Mouse (Mus musculus): ENCODE measurements around the gene Abcg8.

Abcg8 gene

DNA sequence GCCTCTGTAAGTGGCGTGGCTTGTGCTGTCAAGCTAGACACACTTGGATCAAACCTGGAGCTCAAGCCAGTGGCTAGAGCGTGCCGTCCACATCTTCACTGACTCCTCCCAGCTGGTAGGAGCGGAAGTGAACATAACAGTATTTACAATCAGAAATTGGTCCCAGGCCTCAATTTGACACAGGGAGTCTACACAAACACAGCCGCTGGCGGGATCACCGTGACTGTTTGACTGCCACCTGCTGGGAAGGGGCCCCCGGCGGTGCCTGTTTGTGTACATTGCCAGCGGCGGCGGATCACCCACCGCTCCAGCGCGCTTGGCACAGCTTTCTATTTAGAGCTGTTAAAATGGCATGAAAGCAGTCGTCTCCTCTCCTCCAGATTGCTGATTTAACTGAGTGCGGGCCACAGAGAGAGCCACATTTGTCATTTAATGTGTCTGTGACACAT is 33.3 kb downstream of the Abcg8 start:
- DNase-seq (ENCODE audit: low spot score in 2 of 2): no peak

DNA sequence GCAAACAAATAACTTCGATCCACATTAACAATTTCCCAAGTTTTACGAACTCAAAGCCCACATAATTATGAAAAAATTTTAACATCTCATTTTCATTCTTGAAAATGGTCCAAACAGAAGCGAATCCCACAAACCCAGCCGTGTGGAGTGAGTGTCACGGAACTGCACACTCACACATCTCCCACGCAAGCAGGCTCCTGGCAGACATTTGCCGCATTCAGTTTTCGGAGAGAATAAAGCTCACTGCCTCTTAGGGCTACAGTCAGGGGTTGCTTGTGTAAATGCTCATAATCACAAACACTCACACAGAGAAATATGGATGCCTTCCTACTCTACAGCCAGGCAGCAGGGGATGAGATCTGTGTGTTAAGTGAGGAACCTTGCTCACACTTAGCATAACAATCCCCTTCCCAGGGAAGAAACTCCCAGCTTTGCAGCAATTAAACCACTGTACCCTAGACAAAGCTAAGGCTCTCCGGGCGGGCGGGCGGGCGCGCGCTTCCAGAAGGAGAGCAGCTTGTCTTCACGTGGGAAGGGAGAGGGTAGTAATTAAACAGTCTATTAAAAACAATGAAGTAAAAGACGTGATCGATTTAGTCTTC is 37.6 kb downstream of the Abcg8 start:
- DNase-seq (ENCODE audit: low spot score in 2 of 2): no peak

DNA sequence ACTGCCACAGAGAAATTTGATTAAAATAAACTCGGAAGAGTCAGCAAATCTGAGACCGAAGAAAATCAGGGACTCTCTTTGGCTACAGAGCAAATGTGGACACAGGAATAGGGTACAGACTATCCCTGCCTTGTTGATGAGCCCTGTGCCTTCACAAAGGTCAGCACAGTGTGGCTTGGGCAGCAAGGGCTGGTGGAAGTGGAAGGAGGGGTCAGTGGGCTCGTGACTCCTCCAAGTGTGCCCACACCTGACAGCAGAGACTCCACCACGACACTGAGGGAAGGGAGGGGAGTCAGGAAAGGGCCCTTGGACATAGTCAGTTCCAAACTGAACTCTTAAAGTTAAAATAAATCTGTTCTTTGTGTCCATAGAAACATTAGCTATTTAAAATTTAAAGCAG is 38.8 kb downstream of the Abcg8 start:
- no peak for DNase-seq (ENCODE audit: low spot score in 2 of 2)

DNA sequence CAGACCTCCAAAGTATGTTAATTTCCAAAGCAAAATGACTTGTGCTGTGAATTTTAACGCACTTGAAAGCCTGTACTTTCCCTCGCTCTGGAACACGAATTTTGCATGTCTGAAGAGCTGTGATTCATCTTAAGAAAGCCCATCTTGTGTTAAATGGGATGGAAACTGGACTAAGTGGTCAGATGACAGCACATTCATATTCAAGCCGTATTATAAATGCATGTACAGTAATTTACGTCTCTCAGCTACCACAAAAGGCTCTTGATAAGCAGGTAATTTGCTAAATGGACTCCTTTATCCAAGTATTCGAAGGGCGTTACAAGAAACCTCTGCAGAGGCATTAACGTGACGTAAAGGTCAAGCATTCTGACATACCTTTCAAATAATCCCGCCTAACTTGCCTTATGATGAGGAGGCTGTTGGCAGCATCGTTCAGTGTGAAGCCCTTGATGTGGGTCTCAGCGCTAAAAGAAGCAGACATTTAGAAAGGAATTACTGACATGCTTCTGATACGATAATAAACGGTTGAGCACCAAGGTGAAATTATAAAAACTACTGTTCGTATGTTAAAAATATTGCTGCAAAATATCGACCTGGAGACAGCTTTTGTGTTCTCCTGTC is 40.3 kb downstream of the Abcg8 start:
- DNase-seq (ENCODE audit: low spot score in 2 of 2): no peak

DNA sequence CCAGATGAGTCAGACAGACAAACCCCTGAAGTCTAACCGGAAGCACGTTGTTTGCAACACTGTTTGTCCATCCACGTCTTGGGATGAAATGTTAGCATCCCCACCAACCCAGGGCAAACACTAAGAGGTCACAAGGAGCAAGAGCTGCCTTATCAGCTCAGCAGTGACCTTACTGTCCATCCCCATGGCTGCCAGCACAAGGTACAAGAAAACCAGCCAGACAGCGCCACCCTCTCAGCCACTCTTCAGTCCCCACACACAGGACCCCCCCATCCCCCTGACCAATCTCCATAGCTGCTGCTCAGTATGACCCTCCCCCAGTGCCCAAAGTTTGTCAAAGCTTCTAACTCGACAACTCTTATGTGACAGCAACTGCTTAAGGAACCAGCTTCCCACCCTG is 41.3 kb downstream of the Abcg8 start:
- DNase-seq (ENCODE audit: low spot score in 2 of 2): no peak

DNA sequence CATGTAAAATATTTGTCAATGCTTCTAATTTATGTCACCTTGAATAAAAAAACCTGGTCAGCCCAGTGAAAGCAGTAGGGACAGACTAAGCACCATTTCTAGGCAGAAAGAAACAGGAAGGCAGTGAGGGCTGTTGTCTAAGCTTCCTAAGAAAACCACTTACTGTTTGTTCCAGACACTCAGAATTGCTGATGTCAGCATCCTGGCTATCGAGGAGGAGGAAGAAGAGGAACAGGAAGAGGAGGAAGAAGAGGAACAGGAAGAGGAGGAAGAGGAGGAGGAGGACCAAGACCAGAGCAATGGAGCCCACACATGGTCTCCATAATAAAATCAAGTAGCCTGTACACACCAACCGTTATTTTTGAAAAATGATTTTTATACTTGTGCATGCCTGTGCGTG is 43.0 kb downstream of the Abcg8 start:
- no peak for DNase-seq (ENCODE audit: low spot score in 2 of 2)

DNA sequence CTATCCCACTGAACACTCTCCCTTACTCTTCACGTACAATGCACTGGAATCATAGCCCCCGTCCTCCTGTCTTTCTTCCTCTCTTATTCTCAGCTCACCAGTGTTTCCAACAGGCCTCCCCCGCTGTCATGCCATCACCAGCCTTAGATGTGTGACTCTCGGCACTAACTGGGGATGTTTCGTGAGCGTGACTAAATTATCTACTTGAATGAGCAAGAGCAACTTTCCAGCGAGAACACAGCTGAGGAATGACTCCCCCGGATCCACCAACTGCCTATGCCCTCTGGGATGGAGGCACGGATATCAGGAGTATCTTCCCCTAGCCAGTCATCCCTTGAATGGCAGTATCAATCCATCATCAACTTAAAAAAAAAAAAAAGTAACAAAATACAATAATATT is 47.9 kb downstream of the Abcg8 start:
- no peak for DNase-seq (ENCODE audit: low spot score in 2 of 2)

DNA sequence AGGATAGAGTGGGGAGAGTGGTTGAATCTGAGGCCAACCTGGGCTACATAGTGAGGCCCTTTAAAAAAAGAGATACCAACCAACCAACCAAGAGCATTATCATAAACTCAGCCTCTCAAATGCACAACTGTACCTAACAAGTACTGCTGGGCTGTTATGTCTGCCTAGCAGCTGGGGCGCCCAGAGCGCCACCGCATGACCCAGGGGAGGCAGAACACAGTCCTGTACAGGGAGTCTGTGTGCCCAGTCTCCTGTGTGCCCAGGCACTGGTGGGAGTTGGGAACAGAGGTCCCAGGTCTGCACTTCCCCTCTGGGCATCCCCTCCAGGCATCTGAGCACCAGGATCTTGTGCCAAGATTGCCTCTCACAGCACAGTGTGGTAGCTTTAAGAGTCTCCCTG is 49.1 kb downstream of the Abcg8 start:
- DNase-seq (ENCODE audit: low spot score in 2 of 2): no peak

DNA sequence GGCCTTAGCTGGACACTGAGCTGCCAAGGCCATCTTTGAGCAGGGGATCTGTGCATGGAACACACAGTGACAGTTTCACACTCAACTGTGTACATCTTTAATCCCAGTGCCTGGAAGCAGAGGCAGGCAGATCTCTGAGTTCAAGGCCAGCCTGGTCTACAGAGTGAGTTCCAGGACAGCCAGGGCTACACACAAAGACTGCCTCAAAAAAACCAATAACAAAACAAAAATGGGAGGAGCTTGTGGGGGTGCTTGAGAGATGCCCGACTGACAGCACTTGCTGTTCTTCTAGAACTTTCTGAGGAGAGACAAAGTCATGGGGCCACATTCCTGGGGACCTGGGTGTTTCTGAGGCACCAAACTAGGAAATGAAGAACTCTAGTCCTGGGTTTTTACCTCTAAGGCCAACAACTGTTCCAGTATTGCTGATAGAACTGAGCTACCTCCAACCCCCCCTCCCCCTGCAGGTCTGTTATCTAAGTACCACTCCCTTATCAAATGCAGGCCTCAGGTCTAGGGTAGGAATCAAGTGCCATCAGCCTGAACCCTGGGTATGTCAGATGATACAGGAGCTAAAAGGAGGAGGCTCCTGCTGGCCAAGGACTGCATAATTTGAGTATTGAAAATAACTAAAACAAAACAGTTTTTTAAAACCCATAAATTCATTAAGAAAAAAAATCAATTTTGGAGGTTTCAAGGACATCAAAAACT is 52.3 kb downstream of the Abcg8 start:
- no peak for DNase-seq (ENCODE audit: low spot score in 2 of 2)

DNA sequence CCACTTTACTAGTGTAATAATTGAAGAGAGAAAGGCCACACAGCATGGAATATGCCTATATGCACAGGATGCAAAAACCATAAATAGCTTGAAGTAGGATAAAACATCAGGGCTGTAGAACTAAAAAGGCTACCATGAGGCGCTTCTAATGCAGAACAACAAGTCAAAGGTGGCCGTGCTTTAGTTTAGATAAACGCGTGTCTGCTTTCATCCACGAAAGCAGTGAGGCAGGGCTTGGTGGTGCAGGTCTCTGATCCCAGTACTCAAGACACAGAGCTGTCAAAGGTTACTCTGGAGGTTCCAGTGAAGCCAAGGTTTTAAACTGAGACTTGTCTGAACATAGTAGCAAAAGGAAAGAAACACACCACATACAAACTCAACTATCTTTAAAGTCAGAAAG is 53.0 kb downstream of the Abcg8 start:
- DNase-seq (ENCODE audit: low spot score in 2 of 2): no peak

DNA sequence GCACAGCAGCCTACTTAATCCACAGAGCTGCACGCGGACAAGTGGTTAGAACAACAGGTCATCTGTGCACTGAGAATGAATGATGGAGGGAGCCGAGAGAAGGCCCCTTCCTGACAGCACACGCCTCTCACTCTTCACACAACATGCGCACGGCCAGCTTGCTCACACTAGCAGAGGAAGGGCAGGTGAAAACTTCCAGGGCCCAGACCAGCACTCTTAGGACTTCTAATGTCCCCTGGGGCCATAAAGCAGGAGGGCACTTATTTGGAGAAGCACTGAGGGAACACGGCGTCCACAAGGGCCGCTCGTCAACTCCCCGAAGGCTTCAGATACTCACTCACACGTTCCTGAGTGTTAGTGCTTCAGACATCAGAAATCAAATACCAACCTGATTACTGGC is 55.3 kb downstream of the Abcg8 start:
- DNase-seq (ENCODE audit: low spot score in 2 of 2): no peak

DNA sequence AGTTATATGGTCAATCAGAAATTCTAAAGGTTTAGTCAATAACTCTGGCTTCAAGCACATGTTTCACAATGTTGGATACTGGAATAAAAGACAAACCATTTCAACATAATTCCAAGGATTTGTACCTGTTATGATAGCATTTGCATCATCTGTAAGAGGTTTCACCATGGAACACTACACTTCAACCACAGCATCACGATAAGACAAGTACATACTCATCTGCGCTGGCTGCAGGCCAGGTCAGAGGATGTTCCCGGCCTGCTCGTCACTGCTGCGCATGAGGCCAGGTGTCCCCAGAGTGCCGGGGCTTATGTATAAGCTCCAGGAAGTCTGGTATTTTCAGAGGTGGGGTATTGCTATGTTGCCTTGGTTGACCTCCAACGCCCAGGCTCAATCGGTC is 56.5 kb downstream of the Abcg8 start:
- DNase-seq (ENCODE audit: low spot score in 2 of 2): no peak

DNA sequence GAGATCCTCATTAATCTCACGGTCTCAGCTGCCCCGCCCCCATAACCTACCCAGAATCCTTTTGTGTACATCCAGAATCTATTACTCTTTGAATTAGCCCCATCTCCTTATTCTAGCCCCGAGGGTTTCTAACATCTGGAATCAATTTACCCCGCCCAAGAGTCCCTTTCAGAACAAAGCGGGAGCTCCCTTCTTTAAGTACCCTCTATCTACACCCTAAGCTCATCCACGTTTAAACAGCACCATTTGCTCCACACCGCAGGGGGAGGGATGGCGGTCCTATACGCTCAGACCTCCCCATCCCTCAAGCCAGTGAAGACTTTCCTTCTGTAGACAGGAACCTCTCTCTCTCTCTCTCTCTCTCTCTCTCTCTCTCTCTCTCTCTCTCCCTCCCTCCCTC is 60.6 kb downstream of the Abcg8 start:
- DNase-seq (ENCODE audit: low spot score in 2 of 2): no peak

DNA sequence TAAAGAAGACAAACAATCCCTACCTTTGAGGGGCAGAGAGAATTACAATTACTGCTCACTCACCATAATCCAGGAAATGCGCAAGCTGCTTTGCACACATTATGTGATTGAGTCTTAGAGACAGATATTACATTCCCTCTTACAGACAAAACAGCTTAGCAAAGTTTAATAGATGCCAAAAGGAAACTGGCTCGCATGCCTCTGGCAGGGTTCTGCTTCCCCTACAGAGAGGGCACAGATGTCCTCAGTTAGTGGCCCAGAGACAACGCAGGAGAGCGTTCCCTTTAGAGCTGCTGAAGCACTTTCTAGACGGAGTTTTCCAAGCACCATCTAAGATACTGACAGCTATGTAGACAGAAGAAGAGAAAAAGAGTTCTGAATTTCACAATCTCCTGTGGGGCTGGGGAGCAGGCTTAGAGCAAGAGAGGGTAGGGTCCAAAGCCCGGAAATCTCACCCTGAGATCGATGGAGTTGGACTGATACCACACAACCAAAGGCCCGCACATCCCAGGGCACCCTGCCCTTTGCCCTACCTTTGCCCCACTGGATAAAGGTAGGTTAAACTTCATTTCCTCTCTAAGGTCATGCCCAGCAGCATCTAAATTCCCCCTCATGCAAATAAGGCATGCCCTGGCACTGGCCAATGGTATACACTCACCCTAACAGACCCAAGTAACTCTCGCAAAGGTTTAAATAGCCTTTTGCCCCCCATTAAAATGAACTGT is 62.1 kb downstream of the Abcg8 start:
- no peak for DNase-seq (ENCODE audit: low spot score in 2 of 2)

DNA sequence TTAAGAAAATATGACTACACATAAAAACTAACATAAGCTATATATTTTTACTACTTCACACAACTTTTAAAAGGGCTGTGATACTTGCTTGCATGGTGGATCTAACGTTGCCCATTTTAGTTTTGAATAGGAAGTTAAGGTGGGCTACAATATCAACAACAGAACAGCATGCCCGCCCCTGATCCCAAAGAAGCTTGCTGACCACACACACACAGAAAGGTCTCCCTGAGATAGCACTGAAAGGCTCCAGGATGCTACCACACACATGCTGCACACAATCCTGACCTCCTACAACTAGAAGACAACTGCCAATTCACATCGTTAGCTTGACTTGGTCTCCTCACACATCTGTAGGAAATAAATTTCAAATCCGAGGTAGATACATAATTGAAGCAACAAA is 68.2 kb downstream of the Abcg8 start:
- no peak for DNase-seq (ENCODE audit: low spot score in 2 of 2)

DNA sequence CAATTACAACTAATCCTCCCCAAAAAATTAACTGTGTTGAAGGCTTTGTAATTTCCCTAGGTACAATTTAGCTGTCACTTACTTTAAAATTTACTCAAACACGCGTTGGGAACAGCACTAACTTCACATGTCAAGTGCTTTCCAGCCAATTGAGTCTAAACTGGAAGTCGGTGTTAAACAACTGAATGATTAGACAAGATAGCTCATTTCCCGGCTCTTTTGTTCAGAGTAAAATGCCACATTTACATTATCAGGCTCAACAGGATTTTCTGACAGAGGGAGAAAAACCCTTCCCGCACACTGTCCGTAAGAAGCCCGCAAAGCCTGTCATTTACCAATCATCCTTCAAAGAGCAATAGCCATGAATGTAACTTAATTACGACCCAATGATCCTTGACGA is 68.9 kb downstream of the Abcg8 start:
- DNase-seq (ENCODE audit: low spot score in 2 of 2): no peak

DNA sequence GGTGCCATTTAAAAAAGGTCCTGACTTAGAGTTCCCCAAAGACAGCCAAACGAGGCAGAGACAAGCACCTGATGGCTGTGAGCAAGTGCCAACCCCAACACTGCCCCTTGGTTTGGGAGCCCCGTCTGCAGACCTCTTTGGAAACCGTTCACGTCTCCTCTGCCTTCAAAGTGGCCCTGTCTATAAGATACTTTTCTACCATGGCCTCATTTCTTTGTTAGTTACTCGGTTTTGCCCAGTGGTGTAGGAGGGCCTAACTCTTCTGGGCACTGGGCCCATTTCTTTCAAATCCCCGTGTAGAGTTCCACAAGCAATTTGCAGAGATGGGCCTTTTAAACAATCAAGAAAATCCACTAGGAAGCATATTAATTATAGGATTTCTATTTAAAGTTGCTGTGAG is 71.1 kb downstream of the Abcg8 start:
- DNase-seq (ENCODE audit: low spot score in 2 of 2): no peak

DNA sequence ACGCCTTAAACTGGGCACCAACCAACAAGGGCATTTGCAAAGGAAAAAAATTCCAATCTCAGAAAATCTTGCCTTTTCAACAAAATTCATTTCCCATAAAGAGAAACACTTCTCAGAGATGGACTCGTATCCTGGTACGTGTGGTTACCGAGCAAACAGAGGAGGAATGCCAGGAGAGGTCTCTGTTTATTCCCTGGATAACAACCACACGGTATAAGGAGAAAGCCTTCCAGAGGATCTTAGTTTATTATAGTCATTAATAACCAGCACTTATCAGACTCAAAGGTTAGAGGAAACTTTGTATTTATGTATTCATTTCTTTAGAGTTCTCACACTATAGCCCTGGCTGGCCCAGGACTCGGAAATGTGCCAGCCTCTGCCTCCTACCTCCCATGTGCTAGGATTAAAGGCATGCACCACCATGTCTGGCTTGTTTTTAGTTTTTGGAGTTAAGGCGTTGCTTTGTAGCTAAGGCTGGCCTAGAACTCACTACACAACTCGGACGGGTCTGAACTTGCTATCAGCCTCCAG is 72.1 kb downstream of the Abcg8 start:
- no peak for DNase-seq (ENCODE audit: low spot score in 2 of 2)

DNA sequence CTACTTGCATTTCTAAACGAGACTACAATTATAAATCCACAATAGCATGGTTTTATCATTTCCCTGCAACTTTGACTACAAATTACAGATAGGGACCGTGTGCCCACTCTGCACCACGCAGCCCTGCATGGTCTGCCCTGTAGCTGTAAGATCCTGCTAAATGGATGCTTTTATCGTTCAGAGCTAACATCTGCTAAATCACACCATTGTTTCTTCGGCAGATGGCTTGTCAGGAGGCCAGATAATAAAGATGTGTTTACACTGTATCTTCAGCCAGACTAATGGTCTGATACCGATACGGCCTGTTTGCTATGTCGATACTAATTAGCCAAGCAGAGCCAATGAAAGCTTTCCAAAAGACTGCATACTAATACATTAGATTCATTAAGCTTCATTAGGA is 73.2 kb downstream of the Abcg8 start:
- DNase-seq (ENCODE audit: low spot score in 2 of 2): no peak
